Mouse (Mus musculus): Measurements from ENCODE around the gene Pbrm1. TPM values are rescaled to one million over a fixed set of nuclear protein-coding genes. Genes with fewer than 3 reads are reported as not detected.

Pbrm1 gene
- 80.7 and 82.2 TPM in 2 replicates for total RNA-seq (2017)

DNA sequence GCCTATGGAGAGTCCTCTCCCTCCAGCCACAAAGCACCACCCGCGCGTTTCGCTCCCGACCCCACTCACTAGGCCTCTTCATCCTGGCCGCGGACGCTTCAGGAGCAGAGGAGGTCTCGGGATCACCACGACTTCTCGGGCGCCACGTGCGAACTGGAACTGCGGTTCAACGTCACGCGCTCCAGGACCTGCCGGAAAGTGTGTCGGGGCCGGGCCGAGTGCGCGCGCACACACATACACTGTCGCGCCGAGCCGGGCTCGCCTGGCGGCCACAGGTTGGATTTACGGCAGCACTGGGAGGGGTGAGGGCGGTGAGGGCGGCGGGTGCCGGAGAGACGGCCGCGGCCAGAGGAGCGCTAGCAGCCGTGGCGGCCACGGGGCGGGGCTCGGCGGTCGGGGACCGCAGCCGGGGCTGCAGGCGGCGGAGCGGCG, at the start of gene Pbrm1, which contains the start of gene Gnl3:
Gene Pbrm1, plus strand, starts transcription at position 279 of the 432 bp plus-strand sequence.
Gene Gnl3, minus strand, starts transcription at position 293 of the 432 bp plus-strand sequence.
- ATAC-seq (replicated peaks in 1 of 2; ENCODE audit: insufficient read depth in 1 of 2, low FRiP score in 2 of 2, low TSS enrichment in 1 of 2, low read depth in 1 of 2, poor library complexity in 2 of 2, severe bottlenecking in 2 of 2), result peak; percentile 82 to 89

DNA sequence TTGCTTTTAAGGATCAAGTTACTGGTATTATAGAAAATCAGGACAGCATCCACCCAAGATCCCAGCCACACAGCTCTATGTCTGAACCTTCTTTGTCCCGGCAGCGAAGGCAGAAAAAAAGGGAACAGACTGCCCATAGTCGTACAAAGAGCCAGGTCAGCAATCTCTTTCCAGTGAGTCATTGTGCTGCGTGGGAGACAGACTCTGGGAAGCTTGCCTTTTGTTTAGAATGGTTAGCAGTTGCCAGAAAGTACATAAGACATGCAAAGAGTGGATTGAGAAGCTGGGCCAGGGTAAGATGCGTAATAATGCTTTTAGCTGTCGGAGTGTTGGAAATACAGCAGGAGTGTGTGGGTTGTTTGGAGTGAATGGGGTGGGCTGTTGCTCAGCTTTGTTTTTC, 44.7 kb upstream of the Pbrm1 start:
- no peak for ATAC-seq (replicated peaks in 1 of 2; ENCODE audit: insufficient read depth in 1 of 2, low FRiP score in 2 of 2, low TSS enrichment in 1 of 2, low read depth in 1 of 2, poor library complexity in 2 of 2, severe bottlenecking in 2 of 2)

- no peak for ATAC-seq (replicated peaks in 1 of 2; ENCODE audit: insufficient read depth in 1 of 2, low FRiP score in 2 of 2, low TSS enrichment in 1 of 2, low read depth in 1 of 2, poor library complexity in 2 of 2, severe bottlenecking in 2 of 2)
Observed at GRCm38 (mm10) chr14:30976222-30976621, 42.7 kb upstream of the Pbrm1 start.

- no peak for ATAC-seq (replicated peaks in 1 of 2; ENCODE audit: insufficient read depth in 1 of 2, low FRiP score in 2 of 2, low TSS enrichment in 1 of 2, low read depth in 1 of 2, poor library complexity in 2 of 2, severe bottlenecking in 2 of 2)
Observed at GRCm38 (mm10) chr14:30996417-30996816, 22.5 kb upstream of the Pbrm1 start.

- ATAC-seq (replicated peaks in 1 of 2; ENCODE audit: insufficient read depth in 1 of 2, low FRiP score in 2 of 2, low TSS enrichment in 1 of 2, low read depth in 1 of 2, poor library complexity in 2 of 2, severe bottlenecking in 2 of 2), result no peak
Observed at GRCm38 (mm10) chr14:31000356-31000755, 18.6 kb upstream of the Pbrm1 start.

DNA sequence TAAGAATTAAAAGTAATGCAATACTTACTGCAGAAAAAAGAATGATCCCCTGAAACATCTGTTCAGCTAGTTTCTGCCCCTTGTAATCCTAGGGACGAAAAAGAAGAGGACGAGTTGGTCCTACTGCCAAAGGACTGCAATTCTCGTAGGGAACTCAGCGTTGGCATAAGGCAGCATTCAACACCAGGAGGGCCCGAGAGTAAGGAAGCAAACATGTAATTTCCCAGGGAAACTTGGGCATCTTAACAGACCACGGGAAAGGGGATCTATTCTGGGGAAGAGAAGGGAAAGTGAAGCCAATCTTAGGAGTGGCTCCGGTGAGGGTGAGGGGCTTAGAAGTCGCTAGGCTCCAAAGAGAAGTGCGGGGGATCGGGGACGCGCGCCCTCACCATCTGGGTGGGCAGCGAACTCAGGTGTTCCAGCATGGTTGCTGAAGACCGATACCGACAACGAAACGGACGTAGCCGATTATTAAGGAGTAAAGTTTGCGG, 18.1 kb upstream of the Pbrm1 start:
- 0 out of 4 replicates have a peak, but pooled peaks of 1 of the 2 experiments have one; percentile 12 for ATAC-seq (replicated peaks in 1 of 2; ENCODE audit: insufficient read depth in 1 of 2, low FRiP score in 2 of 2, low TSS enrichment in 1 of 2, low read depth in 1 of 2, poor library complexity in 2 of 2, severe bottlenecking in 2 of 2)

- ATAC-seq (replicated peaks in 1 of 2; ENCODE audit: insufficient read depth in 1 of 2, low FRiP score in 2 of 2, low TSS enrichment in 1 of 2, low read depth in 1 of 2, poor library complexity in 2 of 2, severe bottlenecking in 2 of 2), result peak; percentile 75 to 84
Observed at GRCm38 (mm10) chr14:31001307-31002205, 17.4 kb upstream of the Pbrm1 start, which contains the start of the genes Glt8d1 and Spcs1. Gene Glt8d1 (plus strand): TSS chr14:31001400. Gene Spcs1 (minus strand): TSS chr14:31001672.

DNA sequence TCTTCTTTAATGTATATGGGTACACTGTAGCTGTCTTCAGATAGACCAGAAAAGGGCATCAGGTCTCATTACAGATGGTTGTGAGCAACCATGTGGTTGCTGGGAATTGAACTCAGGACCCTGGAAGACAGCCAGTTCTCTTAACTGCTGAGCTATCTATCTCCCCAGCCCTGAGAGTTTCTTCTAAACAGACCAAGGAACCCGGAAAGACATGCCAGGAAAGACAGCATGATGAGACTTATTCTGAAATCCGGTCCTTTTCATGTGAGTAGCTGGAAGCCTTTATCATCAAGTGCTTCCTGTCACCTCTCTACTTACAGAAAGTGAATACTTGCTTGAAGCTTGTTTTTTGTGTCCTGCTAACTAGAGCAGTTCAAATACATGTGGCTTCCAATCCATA, 14.4 kb upstream of the Pbrm1 start:
- no peak for ATAC-seq (replicated peaks in 1 of 2; ENCODE audit: insufficient read depth in 1 of 2, low FRiP score in 2 of 2, low TSS enrichment in 1 of 2, low read depth in 1 of 2, poor library complexity in 2 of 2, severe bottlenecking in 2 of 2)

- ATAC-seq (replicated peaks in 1 of 2; ENCODE audit: insufficient read depth in 1 of 2, low FRiP score in 2 of 2, low TSS enrichment in 1 of 2, low read depth in 1 of 2, poor library complexity in 2 of 2, severe bottlenecking in 2 of 2), result no peak
Observed at GRCm38 (mm10) chr14:31006779-31007178, 12.2 kb upstream of the Pbrm1 start.

GRCm38 (mm10) chr14:31011588-31011987, 7.3 kb upstream of the Pbrm1 start:
- no peak for ATAC-seq (replicated peaks in 1 of 2; ENCODE audit: insufficient read depth in 1 of 2, low FRiP score in 2 of 2, low TSS enrichment in 1 of 2, low read depth in 1 of 2, poor library complexity in 2 of 2, severe bottlenecking in 2 of 2)

DNA sequence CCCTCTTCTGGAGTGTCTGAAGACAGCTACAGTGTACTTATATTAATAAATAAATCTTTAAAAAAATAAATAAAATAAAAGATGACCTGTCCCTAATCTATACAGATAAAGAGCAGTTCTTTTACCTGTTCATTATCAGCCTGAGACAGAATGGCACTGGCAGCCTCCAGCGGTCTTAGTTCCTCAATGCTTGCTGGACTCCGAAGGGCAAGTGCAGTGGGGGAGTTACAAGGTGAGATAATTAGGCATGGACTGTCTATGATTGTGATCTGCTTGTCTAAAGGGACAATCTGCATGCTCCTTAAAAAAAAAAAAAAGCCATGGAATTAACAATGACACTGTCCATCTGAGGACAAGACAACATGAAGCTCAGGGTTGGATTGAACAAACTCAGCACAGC, 5.0 kb upstream of the Pbrm1 start:
- no peak for ATAC-seq (replicated peaks in 1 of 2; ENCODE audit: insufficient read depth in 1 of 2, low FRiP score in 2 of 2, low TSS enrichment in 1 of 2, low read depth in 1 of 2, poor library complexity in 2 of 2, severe bottlenecking in 2 of 2)

DNA sequence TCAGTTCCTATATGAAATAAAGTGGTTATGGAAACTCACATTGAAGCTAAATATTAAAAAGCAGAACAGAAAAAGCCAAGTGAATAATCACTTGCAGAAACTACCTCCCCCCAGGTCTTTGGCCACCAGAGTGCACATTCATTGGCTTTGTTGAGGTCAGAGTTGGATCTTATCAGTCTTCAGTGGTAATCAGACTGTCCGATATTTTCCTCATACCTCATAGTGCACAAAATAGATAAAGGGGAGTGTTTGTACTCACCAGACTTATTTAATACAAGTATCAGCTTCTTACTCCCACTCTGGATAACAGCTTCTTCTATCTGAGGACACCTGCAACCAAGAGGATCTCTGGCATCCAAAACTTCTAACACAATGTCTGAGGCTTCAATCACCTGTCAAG, 2.9 kb upstream of the Pbrm1 start:
- ATAC-seq (replicated peaks in 1 of 2; ENCODE audit: insufficient read depth in 1 of 2, low FRiP score in 2 of 2, low TSS enrichment in 1 of 2, low read depth in 1 of 2, poor library complexity in 2 of 2, severe bottlenecking in 2 of 2), result no peak

- peak; percentile 34 to 41; a peak in 1 of 4 replicates for ATAC-seq (replicated peaks in 1 of 2; ENCODE audit: insufficient read depth in 1 of 2, low FRiP score in 2 of 2, low TSS enrichment in 1 of 2, low read depth in 1 of 2, poor library complexity in 2 of 2, severe bottlenecking in 2 of 2)
Observed at GRCm38 (mm10) chr14:31017854-31018253, 1.1 kb upstream of the Pbrm1 start.

GRCm38 (mm10) chr14:31019331-31020205, 630 bp downstream of the Pbrm1 start:
- peak; percentile 65 to 73; a peak in 3 of 4 replicates for ATAC-seq (replicated peaks in 1 of 2; ENCODE audit: insufficient read depth in 1 of 2, low FRiP score in 2 of 2, low TSS enrichment in 1 of 2, low read depth in 1 of 2, poor library complexity in 2 of 2, severe bottlenecking in 2 of 2)

GRCm38 (mm10) chr14:31022579-31022978, 3.6 kb downstream of the Pbrm1 start:
- no peak for ATAC-seq (replicated peaks in 1 of 2; ENCODE audit: insufficient read depth in 1 of 2, low FRiP score in 2 of 2, low TSS enrichment in 1 of 2, low read depth in 1 of 2, poor library complexity in 2 of 2, severe bottlenecking in 2 of 2)

DNA sequence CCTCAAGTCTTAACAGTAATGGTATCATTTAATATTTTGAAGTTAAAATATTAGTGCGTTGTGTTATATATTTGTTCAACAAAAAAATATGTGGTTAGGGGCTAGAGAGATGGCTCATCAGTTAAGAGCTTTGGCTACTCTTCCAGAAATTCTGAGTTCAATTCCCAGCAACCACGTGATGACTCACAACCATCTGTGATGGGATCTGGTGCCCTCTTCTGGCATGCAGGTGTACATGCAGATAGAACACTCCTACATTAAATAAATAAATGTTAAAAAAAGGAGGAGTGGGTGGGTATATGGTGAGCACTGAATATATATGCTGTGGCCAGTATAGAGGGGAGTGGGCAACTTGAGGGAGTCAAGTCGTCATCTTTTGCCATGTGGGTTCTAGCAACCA, 6.8 kb downstream of the Pbrm1 start:
- no peak for ATAC-seq (replicated peaks in 1 of 2; ENCODE audit: insufficient read depth in 1 of 2, low FRiP score in 2 of 2, low TSS enrichment in 1 of 2, low read depth in 1 of 2, poor library complexity in 2 of 2, severe bottlenecking in 2 of 2)

DNA sequence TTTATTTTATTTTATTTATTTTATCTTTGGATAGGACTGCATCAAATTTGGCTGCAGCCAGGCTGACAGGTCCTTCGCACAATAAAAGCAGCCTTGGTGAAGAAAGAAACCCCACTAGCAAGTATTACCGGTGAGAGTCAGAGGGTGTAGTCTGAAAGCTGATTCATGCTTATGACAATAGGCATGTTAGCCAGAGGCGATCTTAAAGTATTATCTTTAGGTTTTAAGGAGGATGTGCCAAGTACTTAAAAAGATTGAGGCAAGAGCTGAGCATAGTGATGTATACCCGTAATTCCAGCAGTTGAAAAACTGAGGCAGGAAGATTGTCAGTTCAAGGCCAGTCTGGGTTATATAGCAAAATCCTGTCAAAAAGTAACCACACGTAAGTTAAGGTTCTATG, 26.4 kb downstream of the Pbrm1 start:
- ATAC-seq (replicated peaks in 1 of 2; ENCODE audit: insufficient read depth in 1 of 2, low FRiP score in 2 of 2, low TSS enrichment in 1 of 2, low read depth in 1 of 2, poor library complexity in 2 of 2, severe bottlenecking in 2 of 2), result no peak

- ATAC-seq (replicated peaks in 1 of 2; ENCODE audit: insufficient read depth in 1 of 2, low FRiP score in 2 of 2, low TSS enrichment in 1 of 2, low read depth in 1 of 2, poor library complexity in 2 of 2, severe bottlenecking in 2 of 2), result no peak; a peak in 1 of 4 replicates
Observed at GRCm38 (mm10) chr14:31045817-31046216, 26.9 kb downstream of the Pbrm1 start.
